Mouse (Mus musculus) forebrain, embryonic 16.5 days (tissue): ENCODE results near the gene Smarca4. TPM values are rescaled to one million over a fixed set of nuclear protein-coding genes. Genes with fewer than 3 reads are reported as not detected.

Experiments used
- ATAC-seq: fragments of 200-750 bp; cut with Nextera tagmentation; 2 replicates; pipeline ENCODE4 v1.8.0; 2017; ENCODE audit warnings: mild to moderate bottlenecking, moderate library complexity
- H3K27ac ChIP-seq: fragments of 300-500 bp; sonication (generic); 2 replicates; pipeline ENCODE4 v1.5.1; 2014; ENCODE audit warnings: low read length, control low read depth
- H3K27me3 ChIP-seq: fragments of 300-500 bp; sonication (generic); replicated peaks from 2 replicates; pipeline ENCODE4 v1.6.1; 2014; ENCODE audit warnings: low read length; ENCODE audit not compliant: control insufficient read depth, insufficient read depth
- H3K36me3 ChIP-seq: fragments of 300-500 bp; sonication (generic); 2 replicates; pipeline ENCODE4 v1.6.1; 2014; ENCODE audit not compliant: control insufficient read depth, insufficient read depth
- H3K4me1 ChIP-seq: fragments of 300-500 bp; sonication (generic); replicated peaks from 2 replicates; pipeline ENCODE4 v1.6.1; 2014; ENCODE audit warnings: low read length; ENCODE audit not compliant: control insufficient read depth, insufficient read depth
- H3K4me2 ChIP-seq: fragments of 300-500 bp; sonication (generic); 2 replicates; pipeline ENCODE4 v1.6.1; 2014; ENCODE audit warnings: mild to moderate bottlenecking, low read length, control low read depth
- H3K4me3 ChIP-seq: fragments of 300-500 bp; sonication (generic); replicated peaks from 2 replicates; pipeline ENCODE4 v1.5.1; 2014; ENCODE audit warnings: mild to moderate bottlenecking, low read length, control low read depth
- H3K9ac ChIP-seq: fragments of 300-500 bp; sonication (generic); replicated peaks from 2 replicates; pipeline ENCODE4 v1.6.1; 2014; ENCODE audit warnings: low read depth, low read length, control low read depth
- H3K9me3 ChIP-seq: fragments of 300-500 bp; sonication (generic); 2 replicates; pipeline ENCODE4 v1.6.1; 2016; ENCODE audit warnings: low read length; ENCODE audit not compliant: control insufficient read depth
- WGBS: fragments of 180-500 bp; shearing (Covaris S2); extraction: QIAGEN DNeasy Blood & Tissue Kit; methylation state at CpG from one replicate; pipeline ENCODE4 v1.1.7; 2014; 5-methylcytosine and 5-hydroxymethylcytosine counted together
- polyA plus RNA-seq: library from polyadenylated mRNA; unstranded; fragments of >200 nt; fragmentation: Nextera tagmentation; extraction: Ambion mirVana; gene quantifications from 2 replicates; pipeline ENCODE4 v1.2.1, GENCODE M21; 2015

The Smarca4 gene
- polyA plus RNA-seq, 1 experiment from 2014 or later, result 162 TPM

GRCm38 (mm10) chr9:21732288-21732687 is 116.3 kb downstream of the Smarca4 start:
- Histone ChIP-seq H3K4me2 (no peak overlapping the region), H3K27me3 (no peaks in the 10 kb centered on the region), H3K4me3 (no peak overlapping the region), H3K36me3 (peaks cover 18% of the 10 kb centered on the region), H3K9ac (no peak overlapping the region), H3K4me1 (no peaks in the 10 kb centered on the region; the same call in 1 of the 2 replicates), H3K9me3 (no peaks in the 10 kb centered on the region), H3K27ac (no peak overlapping the region)
- ATAC-seq, result no peak
- 94% methylated on average over 9 of the region's 9 CpGs for WGBS

DNA sequence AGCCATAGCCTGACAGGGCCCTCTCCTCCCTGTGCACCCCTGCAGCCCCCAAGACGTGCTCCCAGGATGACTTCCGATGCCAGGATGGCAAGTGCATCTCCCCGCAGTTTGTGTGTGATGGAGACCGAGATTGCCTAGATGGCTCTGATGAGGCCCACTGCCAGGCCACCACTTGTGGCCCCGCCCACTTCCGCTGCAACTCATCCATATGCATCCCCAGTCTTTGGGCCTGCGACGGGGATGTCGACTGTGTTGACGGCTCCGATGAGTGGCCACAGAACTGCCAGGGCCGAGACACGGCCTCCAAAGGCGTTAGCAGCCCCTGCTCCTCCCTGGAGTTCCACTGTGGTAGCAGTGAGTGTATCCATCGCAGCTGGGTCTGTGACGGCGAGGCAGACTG is 117.5 kb downstream of the Smarca4 start:
- WGBS, result 79% methylated on average over 17 of the region's 17 CpGs
- H3K4me3 ChIP-seq, result no peak overlapping the region
- H3K27ac ChIP-seq, result no peak overlapping the region
- no peak for ATAC-seq
- H3K36me3 ChIP-seq, result peaks cover 25% of the 10 kb centered on the region
- H3K9me3 ChIP-seq, result no peaks in the 10 kb centered on the region
- H3K9ac ChIP-seq, result no peak overlapping the region
- no peak overlapping the region for H3K4me2 ChIP-seq
- no peaks in the 10 kb centered on the region; the same call in 1 of the 2 replicates for H3K4me1 ChIP-seq
- no peaks in the 10 kb centered on the region for H3K27me3 ChIP-seq

DNA sequence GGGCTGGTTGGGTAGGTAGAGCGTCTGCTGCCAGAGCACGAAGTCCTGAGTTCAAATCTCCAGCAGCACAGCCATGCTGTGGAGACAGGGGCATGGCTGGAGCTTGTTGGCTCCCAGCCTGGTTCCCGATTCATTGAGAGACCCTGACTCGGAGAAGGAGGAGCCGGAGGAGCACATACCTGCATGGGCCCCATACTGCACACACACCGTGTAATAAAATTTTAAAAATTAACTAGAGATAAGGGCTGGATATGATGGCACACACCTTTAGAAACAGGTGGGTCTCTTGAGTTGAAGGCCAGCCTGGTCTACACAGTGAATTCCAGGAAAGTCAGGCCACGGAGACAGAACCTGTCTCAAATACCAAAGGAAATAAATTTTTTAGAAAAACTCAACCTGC is 118.0 kb downstream of the Smarca4 start:
- Histone ChIP-seq H3K4me2 (no peak overlapping the region), H3K36me3 (peaks cover 25% of the 10 kb centered on the region), H3K4me3 (no peak overlapping the region), H3K27me3 (no peaks in the 10 kb centered on the region), H3K9me3 (no peaks in the 10 kb centered on the region), H3K9ac (no peak overlapping the region), H3K4me1 (no peaks in the 10 kb centered on the region; the same call in 1 of the 2 replicates), H3K27ac (no peak overlapping the region)
- no peak for ATAC-seq
- WGBS, result over 99% methylated on average over 7 of the region's 7 CpGs

DNA sequence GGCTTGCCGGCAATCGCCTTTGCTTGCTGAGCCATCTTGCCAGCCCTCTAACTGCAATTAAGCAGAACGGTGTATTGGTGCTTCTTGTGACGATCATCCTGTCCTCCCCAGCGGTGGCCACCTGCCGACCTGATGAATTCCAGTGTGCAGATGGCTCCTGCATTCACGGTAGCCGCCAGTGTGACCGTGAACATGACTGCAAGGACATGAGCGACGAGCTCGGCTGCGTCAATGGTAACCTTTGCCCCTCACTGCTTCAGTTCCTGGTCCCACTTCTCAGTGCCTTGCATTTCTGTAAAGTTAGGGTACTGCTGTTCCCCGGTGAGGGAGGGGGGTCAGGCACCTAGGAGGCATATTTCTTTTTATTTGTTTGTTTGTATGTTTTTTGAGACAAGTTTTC is 119.2 kb downstream of the Smarca4 start:
- H3K4me1 ChIP-seq, result no peaks in the 10 kb centered on the region
- WGBS, result 95% methylated on average over 14 of the region's 14 CpGs
- ATAC-seq, result no peak

GRCm38 (mm10) chr9:21736580-21736979 is 120.6 kb downstream of the Smarca4 start:
- Histone ChIP-seq H3K4me2 (no peak overlapping the region), H3K4me3 (no peak overlapping the region), H3K27me3 (no peaks in the 10 kb centered on the region), H3K36me3 (peaks cover 33% of the 10 kb centered on the region), H3K4me1 (no peaks in the 10 kb centered on the region), H3K27ac (no peak overlapping the region), H3K9ac (no peak overlapping the region), H3K9me3 (no peaks in the 10 kb centered on the region)
- WGBS, result 86% methylated on average over 3 of the region's 3 CpGs
- ATAC-seq, result no peak

More for the DNA sequence above, 119.2 kb downstream of the Smarca4 start:
- H3K36me3 ChIP-seq, result peaks cover 33% of the 10 kb centered on the region
- H3K9ac ChIP-seq, result no peak overlapping the region
- H3K27me3 ChIP-seq, result no peaks in the 10 kb centered on the region
- H3K4me2 ChIP-seq, result no peak overlapping the region
- H3K27ac ChIP-seq, result no peak overlapping the region
- no peaks in the 10 kb centered on the region for H3K9me3 ChIP-seq
- H3K4me3 ChIP-seq, result no peak overlapping the region

DNA sequence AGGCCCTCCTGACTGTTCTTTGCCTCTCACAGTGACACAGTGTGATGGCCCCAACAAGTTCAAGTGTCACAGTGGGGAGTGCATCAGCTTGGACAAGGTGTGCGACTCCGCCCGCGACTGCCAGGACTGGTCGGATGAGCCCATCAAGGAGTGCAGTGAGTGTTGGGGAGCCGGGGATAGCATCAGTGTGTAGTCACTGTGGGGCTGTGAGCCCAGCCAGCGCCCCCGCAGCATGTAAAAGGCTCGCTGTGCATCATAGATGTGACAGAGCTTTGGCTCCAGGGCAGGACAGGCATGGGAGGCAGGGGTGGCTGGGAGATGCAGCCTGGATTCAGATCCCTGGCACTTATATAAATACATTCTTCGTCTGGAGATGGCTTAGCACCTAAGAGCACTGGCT is 121.2 kb downstream of the Smarca4 start:
- no peak overlapping the region for H3K4me2 ChIP-seq
- no peak for ATAC-seq
- H3K4me3 ChIP-seq, result no peak overlapping the region
- 93% methylated on average over 10 of the region's 10 CpGs for WGBS
- H3K9me3 ChIP-seq, result no peaks in the 10 kb centered on the region
- H3K27me3 ChIP-seq, result no peaks in the 10 kb centered on the region
- H3K4me1 ChIP-seq, result no peaks in the 10 kb centered on the region
- H3K9ac ChIP-seq, result no peak overlapping the region
- H3K36me3 ChIP-seq, result peaks cover 33% of the 10 kb centered on the region
- no peak overlapping the region for H3K27ac ChIP-seq

DNA sequence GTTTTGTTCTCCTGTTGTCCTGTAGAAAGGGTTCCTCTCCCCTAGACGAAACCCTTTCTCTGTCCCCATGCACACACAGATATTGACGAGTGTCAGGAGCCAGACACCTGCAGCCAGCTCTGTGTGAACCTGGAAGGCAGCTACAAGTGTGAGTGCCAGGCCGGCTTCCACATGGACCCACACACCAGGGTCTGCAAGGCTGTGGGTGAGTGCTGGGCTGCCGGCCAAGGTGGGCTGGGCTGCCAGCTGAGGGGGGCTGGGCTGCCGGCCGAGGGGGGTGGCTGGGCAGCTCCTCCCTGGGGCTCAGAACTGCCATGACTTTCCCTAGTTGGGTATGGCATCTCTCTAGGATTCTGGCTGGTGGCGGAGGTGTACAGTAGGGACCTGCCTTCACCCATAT is 122.8 kb downstream of the Smarca4 start:
- Histone ChIP-seq H3K9me3 (no peaks in the 10 kb centered on the region), H3K27me3 (no peaks in the 10 kb centered on the region), H3K36me3 (peaks cover 22% of the 10 kb centered on the region), H3K4me2 (no peak overlapping the region), H3K9ac (no peak overlapping the region), H3K4me1 (no peaks in the 10 kb centered on the region), H3K4me3 (no peak overlapping the region), H3K27ac (no peak overlapping the region)
- no peak for ATAC-seq
- WGBS, result 53% methylated on average over 7 of the region's 7 CpGs

GRCm38 (mm10) chr9:21740427-21740826 is 124.5 kb downstream of the Smarca4 start:
- WGBS, result 97% methylated on average over 14 of the region's 14 CpGs
- H3K4me3 ChIP-seq, result no peak overlapping the region
- no peak overlapping the region for H3K4me2 ChIP-seq
- no peak overlapping the region for H3K9ac ChIP-seq
- H3K27me3 ChIP-seq, result no peaks in the 10 kb centered on the region
- H3K4me1 ChIP-seq, result no peaks in the 10 kb centered on the region
- no peak overlapping the region for H3K27ac ChIP-seq
- no peaks in the 10 kb centered on the region for H3K9me3 ChIP-seq
- no peak for ATAC-seq
- peaks cover 21% of the 10 kb centered on the region for H3K36me3 ChIP-seq

GRCm38 (mm10) chr9:21741514-21741913 is 125.5 kb downstream of the Smarca4 start:
- H3K4me3 ChIP-seq, result no peak overlapping the region
- H3K4me2 ChIP-seq, result no peak overlapping the region
- H3K27ac ChIP-seq, result no peak overlapping the region
- WGBS, result 97% methylated on average over 11 of the region's 11 CpGs
- no peaks in the 10 kb centered on the region for H3K9me3 ChIP-seq
- no peaks in the 10 kb centered on the region for H3K4me1 ChIP-seq
- no peak for ATAC-seq
- no peak overlapping the region for H3K9ac ChIP-seq
- peaks cover 27% of the 10 kb centered on the region for H3K36me3 ChIP-seq
- H3K27me3 ChIP-seq, result no peaks in the 10 kb centered on the region

GRCm38 (mm10) chr9:21747238-21747774 is 131.3 kb downstream of the Smarca4 start:
- Histone ChIP-seq H3K27ac (no peak overlapping the region), H3K4me3 (no peak overlapping the region), H3K27me3 (no peaks in the 10 kb centered on the region), H3K9ac (no peak overlapping the region), H3K4me1 (peaks cover 7% of the 10 kb centered on the region), H3K9me3 (no peaks in the 10 kb centered on the region), H3K36me3 (peaks cover 25% of the 10 kb centered on the region; the same call in 1 of the 2 replicates), H3K4me2 (no peak overlapping the region)
- no peak for ATAC-seq
- 90% methylated on average over 3 of the region's 3 CpGs for WGBS
